Comparison of ENCODE assay signal across 8 mouse cellular contexts in the genomic region with DNA sequence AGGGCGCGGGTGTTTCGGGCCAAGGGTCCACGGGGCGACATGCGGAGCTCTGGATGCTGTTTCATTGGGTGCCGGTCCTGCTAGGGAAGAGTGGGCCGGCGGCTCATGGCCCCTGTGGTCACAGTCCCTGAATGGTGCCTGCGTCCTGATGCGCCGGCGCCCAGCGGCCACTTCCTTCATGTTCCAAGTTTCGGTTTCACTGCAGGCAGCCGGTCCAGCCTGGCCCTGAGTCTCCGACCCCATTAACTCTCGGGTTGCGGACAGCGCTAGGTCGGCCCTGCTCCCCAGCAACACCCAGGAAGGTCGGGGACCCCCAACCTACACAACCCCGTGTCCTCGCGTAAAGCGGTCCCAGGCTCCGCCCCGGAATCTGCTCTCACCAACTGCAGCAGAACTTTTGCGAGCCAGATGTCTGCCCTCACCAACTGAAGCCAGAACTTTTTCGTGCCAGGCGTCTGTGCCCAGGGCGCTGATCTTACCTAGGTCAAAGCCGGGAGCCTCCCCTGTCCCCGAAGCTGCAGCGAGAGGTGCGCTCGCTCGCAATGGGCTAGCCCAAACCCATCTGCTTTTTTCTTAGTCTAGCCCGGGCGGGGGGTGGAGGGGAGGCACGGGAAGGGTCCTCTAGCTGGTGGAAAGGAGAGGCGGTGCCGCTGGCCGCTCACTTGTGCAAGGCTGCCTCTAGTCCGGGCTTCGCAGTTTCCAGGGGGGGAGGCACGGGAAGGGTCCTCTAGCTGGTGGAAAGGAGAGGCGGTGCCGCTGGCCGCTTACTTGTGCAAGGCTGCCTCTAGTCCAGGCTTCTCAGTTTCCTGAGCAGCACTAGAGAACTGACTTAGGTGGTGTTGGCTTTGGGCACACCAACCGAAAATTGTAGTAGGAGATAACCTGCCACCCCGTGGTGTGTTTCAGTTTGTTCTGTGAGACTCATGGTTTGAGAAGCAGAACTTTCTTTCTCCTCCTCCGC. TPM values are rescaled to one million over a fixed set of nuclear protein-coding genes. Genes with fewer than 3 reads are reported as not detected.
DNase-seq lines count a peak whose midpoint lies in the region; ATAC-seq and TF ChIP-seq lines count a peak whose summit lies in the region.

No protein-coding gene starts in this region.

- H3ac ChIP-seq in C2C12 (ENCODE audit: control insufficient read depth, insufficient read length, low read depth): peak overlapping the region; percentile 84
- peak overlapping the region; percentile 73 for H3ac ChIP-seq in myocyte (ENCODE audit: control insufficient read depth, insufficient read length)

- peak overlapping the region; percentile 61 for H3K9ac ChIP-seq in forebrain, embryonic 11.5 days (ENCODE audit: low read length)
- peak overlapping the region; percentile 83 for H3K9ac ChIP-seq in heart, embryonic 15.5 days
- peak overlapping the region; percentile 70 for H3K9ac ChIP-seq in liver, embryonic 13.5 days

- peak overlapping the region; percentile 97 for H3K4me2 ChIP-seq in forebrain, embryonic 11.5 days (ENCODE audit: low read depth, low read length, severe bottlenecking)
- peak overlapping the region; percentile 95 for H3K4me2 ChIP-seq in heart, embryonic 15.5 days
- peak overlapping the region; percentile 95 for H3K4me2 ChIP-seq in liver, embryonic 13.5 days
- peak overlapping the region; percentile 85 for H3K4me2 ChIP-seq in myocyte (ENCODE audit: low read depth)

- H3K9me3 ChIP-seq in forebrain, embryonic 11.5 days (ENCODE audit: control insufficient read depth, low read length): no peaks in the 10 kb centered on the region
- H3K9me3 ChIP-seq in heart, embryonic 15.5 days (replicated peaks): no peaks in the 10 kb centered on the region
- H3K9me3 ChIP-seq in liver, embryonic 13.5 days (replicated peaks): no peaks in the 10 kb centered on the region

- H3K27me3 ChIP-seq in C2C12 (ENCODE audit: control insufficient read depth, insufficient read depth, insufficient read length) (no peaks in the 10 kb centered on the region), myocyte (ENCODE audit: control insufficient read depth, insufficient read depth, insufficient read length) (no peaks in the 10 kb centered on the region)
- H3K27me3 ChIP-seq in forebrain, embryonic 11.5 days (ENCODE audit: control insufficient read depth, insufficient read depth, low read length): peaks cover 57% of the 10 kb centered on the region
- 0 out of 2 replicates have a peak, but pooled peaks cover 3% of the 10 kb centered on the region for H3K27me3 ChIP-seq in heart, embryonic 15.5 days
- H3K27me3 ChIP-seq in liver, embryonic 13.5 days: peaks cover 35% of the 10 kb centered on the region

- peak overlapping the region; percentile 90 for H3K27ac ChIP-seq in bone marrow macrophage, adult 2 months (ENCODE audit: insufficient read depth, low read depth, low read length)
- no peak overlapping the region for H3K27ac ChIP-seq in forebrain, embryonic 11.5 days (ENCODE audit: low read depth, low read length)
- peak overlapping the region; percentile 99 for H3K27ac ChIP-seq in heart, embryonic 15.5 days
- H3K27ac ChIP-seq in liver, embryonic 13.5 days: peak overlapping the region; percentile 69

- TF ChIP-seq POLR2A in bone marrow macrophage, adult 2 months (IDR thresholded peaks at IDR 0.05; ENCODE audit: borderline replicate concordance, low read depth, low read length): no peak
- TF ChIP-seq POLR2A in myocyte (IDR thresholded peaks at IDR 0.05; ENCODE audit: insufficient read length, low read depth): peak; percentile 54

- ATAC-seq in forebrain, embryonic 11.5 days (replicated peaks; ENCODE audit: low FRiP score): peak; percentile 13; the same call in 1 of the 2 replicates
- peak; percentile 53 for ATAC-seq in heart, embryonic 15.5 days (replicated peaks; ENCODE audit: insufficient number of reproducible peaks, insufficient read depth, low FRiP score, low read depth)
- ATAC-seq in liver, embryonic 13.5 days (ENCODE audit: low read depth): peak; percentile 15

- peaks cover 17% of the 10 kb centered on the region for H3K79me3 ChIP-seq in C2C12 (ENCODE audit: low read depth)

- peaks cover 4% of the 10 kb centered on the region for H3K36me3 ChIP-seq in C2C12 (ENCODE audit: control insufficient read depth, insufficient read depth)
- H3K36me3 ChIP-seq in forebrain, embryonic 11.5 days (ENCODE audit: control insufficient read depth, insufficient read depth, low read length): no peaks in the 10 kb centered on the region
- no peaks in the 10 kb centered on the region for H3K36me3 ChIP-seq in heart, embryonic 15.5 days
- no peaks in the 10 kb centered on the region for H3K36me3 ChIP-seq in liver, embryonic 13.5 days
- H3K36me3 ChIP-seq in myocyte (ENCODE audit: control insufficient read depth, insufficient read depth): no peaks in the 10 kb centered on the region

- H3K79me2 ChIP-seq in C2C12 (ENCODE audit: control insufficient read depth, insufficient read depth) (peaks cover 25% of the 10 kb centered on the region), myocyte (ENCODE audit: control insufficient read depth, insufficient read depth) (peaks cover 3% of the 10 kb centered on the region)

- TF ChIP-seq CTCF in C2C12 (IDR thresholded peaks at IDR 0.05; ENCODE audit: control insufficient read depth, insufficient read depth, insufficient read length): no peak
- TF ChIP-seq CTCF in bone marrow macrophage, adult 2 months (IDR thresholded peaks at IDR 0.05; ENCODE audit: low read depth, low read length): no peak

- peak; percentile 65 for DNase-seq in forebrain, embryonic 11.5 days (ENCODE audit: low spot score)
- peak; percentile 84 for DNase-seq in kidney, postnatal 10 days
- peak; percentile 38 for DNase-seq in liver, embryonic 13.5 days
- DNase-seq in spleen, postnatal 4 days (ENCODE audit: low spot score in 2 of 2): peak; percentile 68 to 87

- H3K4me3 ChIP-seq in C2C12 (ENCODE audit: insufficient read depth, poor library complexity, severe bottlenecking): peak overlapping the region; percentile 51
- H3K4me3 ChIP-seq in bone marrow macrophage, adult 2 months (ENCODE audit: insufficient read depth, low read length): peak overlapping the region; percentile 85
- peak overlapping the region; percentile 53 for H3K4me3 ChIP-seq in forebrain, embryonic 11.5 days (ENCODE audit: low read depth, low read length)
- H3K4me3 ChIP-seq in heart, embryonic 15.5 days: peak overlapping the region; percentile 83
- H3K4me3 ChIP-seq in liver, embryonic 13.5 days (replicated peaks): peak overlapping the region; percentile 81
- peak overlapping the region; percentile 91 for H3K4me3 ChIP-seq in myocyte

- peaks cover 32% of the 10 kb centered on the region for H3K4me1 ChIP-seq in bone marrow macrophage, adult 2 months (ENCODE audit: control insufficient read depth, insufficient read depth, low read length)
- H3K4me1 ChIP-seq in forebrain, embryonic 11.5 days (replicated peaks; ENCODE audit: control insufficient read depth, insufficient read depth, low read length): peaks cover 6% of the 10 kb centered on the region
- H3K4me1 ChIP-seq in heart, embryonic 15.5 days (replicated peaks): peaks cover 54% of the 10 kb centered on the region
- H3K4me1 ChIP-seq in liver, embryonic 13.5 days (replicated peaks): peaks cover 51% of the 10 kb centered on the region

- WGBS in forebrain, embryonic 11.5 days: 2% methylated on average over 53 of the region's 53 CpGs
- WGBS in heart, embryonic 15.5 days: 2% methylated on average over 53 of the region's 53 CpGs
- WGBS in liver, embryonic 13.5 days (ENCODE audit: insufficient replicate concordance): 1% methylated on average over 53 of the region's 53 CpGs

TF ChIP-seq in C2C12, 6 proteins besides CTCF, POLR2A, EP300 and RAD21 (continues in another document):
- no peak for TF ChIP-seq MAX (IDR thresholded peaks at IDR 0.05)
- no peak for TF ChIP-seq FOSL1 (IDR thresholded peaks at IDR 0.05; ENCODE audit: insufficient read depth, low read length, poor library complexity, severe bottlenecking)
- TF ChIP-seq USF1 (IDR thresholded peaks at IDR 0.05; ENCODE audit: low read depth): no peak
- no peak for TF ChIP-seq MYOD1 (IDR thresholded peaks at IDR 0.05; ENCODE audit: control insufficient read depth, insufficient read length, low read depth)
- TF ChIP-seq CEBPB (IDR thresholded peaks at IDR 0.05; ENCODE audit: low read depth): no peak

TF ChIP-seq in myocyte, 11 proteins besides CTCF, POLR2A, EP300 and RAD21:
- no peak for TF ChIP-seq SRF (IDR thresholded peaks at IDR 0.05; ENCODE audit: control insufficient read depth, insufficient read length, low read depth)
- peak; percentile 21 for TF ChIP-seq POLR2AphosphoS2 (IDR thresholded peaks at IDR 0.05; ENCODE audit: insufficient read length, low read depth)
- TF ChIP-seq MYOD1 (IDR thresholded peaks at IDR 0.05; ENCODE audit: control insufficient read depth in 1 of 3, insufficient read length in 2 of 3, low read depth in 2 of 3): no peak
- no peak for TF ChIP-seq TCF3 (IDR thresholded peaks at IDR 0.05; ENCODE audit: insufficient read length, low read depth)
- TF ChIP-seq E2F4 (IDR thresholded peaks at IDR 0.05; ENCODE audit: insufficient read depth): no peak
- TF ChIP-seq USF1 (IDR thresholded peaks at IDR 0.05; ENCODE audit: low read depth): no peak
TF ChIP-seq in myocyte: peak in this region for 1.

RNA-seq across cellular contexts. Expression of a gene that starts 2.3 kb away (rescaled TPM):
- polyA plus RNA-seq in C2C12 (2012; fragmentation: generic; extraction: Trizol) (6.3 TPM), myocyte (2012; fragmentation: generic; extraction: Trizol) (16.7 TPM)
- polyA plus RNA-seq in bone marrow macrophage, adult 2 months (2012; ENCODE audit: insufficient read depth, insufficient read length, missing spikeins): 181 and 187 TPM in 2 replicates
- 1.8 and 2.1 TPM in 2 replicates for polyA plus RNA-seq in forebrain, embryonic 11.5 days (2014; fragmentation: Nextera tagmentation; extraction: Ambion mirVana)
- 4.6 and 6.4 TPM in 2 replicates for polyA plus RNA-seq in heart, embryonic 15.5 days (2015; fragmentation: Nextera tagmentation; extraction: Ambion mirVana)
- polyA plus RNA-seq in liver, embryonic 13.5 days (2015; fragmentation: Nextera tagmentation; extraction: Ambion mirVana): 3.1 and 3.2 TPM in 2 replicates

RNA-seq across cellular contexts. Expression of a gene that starts 35.2 kb away (rescaled TPM):
- polyA plus RNA-seq in C2C12 (2012; fragmentation: generic; extraction: Trizol): 0.51 TPM
- 50.6 and 63.4 TPM in 2 replicates for polyA plus RNA-seq in bone marrow macrophage, adult 2 months (2012; ENCODE audit: insufficient read depth, insufficient read length, missing spikeins)
- polyA plus RNA-seq in forebrain, embryonic 11.5 days (2014; fragmentation: Nextera tagmentation; extraction: Ambion mirVana): 7.2 and 7.9 TPM in 2 replicates
- polyA plus RNA-seq in heart, embryonic 15.5 days (2015; fragmentation: Nextera tagmentation; extraction: Ambion mirVana): 9.0 and 10.4 TPM in 2 replicates
- 1.4 and 1.8 TPM in 2 replicates for polyA plus RNA-seq in liver, embryonic 13.5 days (2015; fragmentation: Nextera tagmentation; extraction: Ambion mirVana)
- polyA plus RNA-seq in myocyte (2012; fragmentation: generic; extraction: Trizol): 1.5 TPM

RNA-seq across cellular contexts. Expression of a gene that starts 35.2 kb away (rescaled TPM):
- polyA plus RNA-seq in C2C12 (2012; fragmentation: generic; extraction: Trizol): 2.3 TPM
- 39.6 and 41.9 TPM in 2 replicates for polyA plus RNA-seq in bone marrow macrophage, adult 2 months (2012; ENCODE audit: insufficient read depth, insufficient read length, missing spikeins)
- 6.6 and 7.3 TPM in 2 replicates for polyA plus RNA-seq in forebrain, embryonic 11.5 days (2014; fragmentation: Nextera tagmentation; extraction: Ambion mirVana)
- 5.4 and 7.1 TPM in 2 replicates for polyA plus RNA-seq in heart, embryonic 15.5 days (2015; fragmentation: Nextera tagmentation; extraction: Ambion mirVana)
- 2.2 and 2.7 TPM in 2 replicates for polyA plus RNA-seq in liver, embryonic 13.5 days (2015; fragmentation: Nextera tagmentation; extraction: Ambion mirVana)
- polyA plus RNA-seq in myocyte (2012; fragmentation: generic; extraction: Trizol): 4.2 TPM

Comparison
In these comparisons a context has a peak if more than half of its experiments do, and no peak if none do; other contexts are left out.
1. RNA of a gene that starts 2.3 kb away (polyA plus RNA-seq): 181 to 187 TPM in bone marrow macrophage, adult 2 months; 16.7 TPM in myocyte (single experiment), 6.3 TPM in C2C12 (single experiment), 4.6 to 6.4 TPM in heart, embryonic 15.5 days, 3.1 to 3.2 TPM in liver, embryonic 13.5 days and 1.8 to 2.1 TPM in forebrain, embryonic 11.5 days; every median in the first group is over 10 times any median in the second.
2. Peak in every context shown above with its lines, with median percentiles within 50 percentile points of each other: H3K4me3 ChIP-seq, ATAC-seq, DNase-seq, H3K4me2 ChIP-seq and H3K9ac ChIP-seq.